Mouse (Mus musculus): Measurements from ENCODE around the gene Asb4.

Asb4 gene

GRCm38 (mm10) chr6:5444331-5444898, 61.2 kb downstream of the Asb4 start:
- no peak for DNase-seq (ENCODE audit: low read depth, low spot score)

GRCm38 (mm10) chr6:5447013-5447412, 63.8 kb downstream of the Asb4 start:
- no peak for DNase-seq (ENCODE audit: low read depth, low spot score)

GRCm38 (mm10) chr6:5447546-5447945, 64.4 kb downstream of the Asb4 start:
- no peak for DNase-seq (ENCODE audit: low read depth, low spot score)

DNA sequence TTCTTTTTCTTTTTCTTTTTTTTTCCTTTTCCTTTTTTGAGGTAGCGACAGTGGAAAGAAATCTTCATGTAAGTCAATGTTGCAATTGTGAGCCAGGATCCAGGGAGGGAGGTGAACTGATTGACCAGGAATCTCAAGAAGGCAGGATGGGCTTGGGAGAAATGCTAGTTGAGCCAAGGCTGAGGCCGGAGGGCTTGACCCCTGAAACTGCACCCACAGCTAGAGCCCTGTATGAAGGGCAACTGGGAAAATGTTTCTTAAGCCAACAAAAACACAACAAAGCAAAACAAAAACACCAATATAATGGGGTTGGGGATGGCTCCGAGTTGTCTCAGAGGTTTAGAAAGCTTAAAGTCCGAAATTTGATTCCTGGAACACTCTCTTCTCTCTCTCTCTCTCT, 65.2 kb downstream of the Asb4 start:
- DNase-seq (ENCODE audit: low read depth, low spot score) = no peak

DNA sequence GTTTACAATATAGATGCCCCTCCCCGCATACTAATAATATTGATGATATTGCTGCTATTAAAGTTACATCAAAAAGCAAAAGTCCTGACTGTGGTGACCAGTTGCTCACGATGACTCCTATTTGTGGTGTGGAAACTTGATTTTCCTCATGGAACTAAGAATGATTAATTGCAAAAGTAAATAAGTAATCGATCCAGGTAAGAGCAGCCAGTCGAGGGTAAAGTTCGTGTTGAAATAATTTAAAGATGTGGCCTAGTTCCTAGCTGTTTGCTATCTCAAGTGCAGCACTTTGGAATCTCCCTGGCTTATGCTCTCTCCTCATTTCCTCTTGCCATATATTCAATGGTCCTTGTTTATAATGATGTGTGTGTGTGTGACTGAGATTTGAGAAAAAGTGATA, 66.7 kb downstream of the Asb4 start:
- no peak for DNase-seq (ENCODE audit: low read depth, low spot score)

DNA sequence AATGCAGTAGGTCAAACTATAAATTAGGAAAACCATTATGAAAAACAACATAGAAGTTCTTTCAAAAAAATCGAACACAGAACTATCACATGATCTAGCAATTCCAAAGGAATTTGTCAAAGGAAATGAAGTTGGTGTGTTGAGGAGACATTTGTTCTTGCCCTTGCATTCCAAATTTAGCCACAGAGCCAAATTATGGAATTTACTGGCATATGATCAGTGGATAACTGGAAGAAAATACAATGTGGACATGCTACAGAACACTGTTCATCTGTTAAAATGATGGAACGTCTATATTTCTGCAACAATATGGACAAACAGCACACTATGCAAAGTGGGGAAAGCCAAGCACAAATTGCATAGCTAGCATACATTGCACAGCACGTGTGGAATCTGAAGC, 72.7 kb downstream of the Asb4 start:
- no peak for DNase-seq (ENCODE audit: low read depth, low spot score)

GRCm38 (mm10) chr6:5470480-5471318, 87.5 kb downstream of the Asb4 start:
- no peak for DNase-seq (ENCODE audit: low read depth, low spot score)

DNA sequence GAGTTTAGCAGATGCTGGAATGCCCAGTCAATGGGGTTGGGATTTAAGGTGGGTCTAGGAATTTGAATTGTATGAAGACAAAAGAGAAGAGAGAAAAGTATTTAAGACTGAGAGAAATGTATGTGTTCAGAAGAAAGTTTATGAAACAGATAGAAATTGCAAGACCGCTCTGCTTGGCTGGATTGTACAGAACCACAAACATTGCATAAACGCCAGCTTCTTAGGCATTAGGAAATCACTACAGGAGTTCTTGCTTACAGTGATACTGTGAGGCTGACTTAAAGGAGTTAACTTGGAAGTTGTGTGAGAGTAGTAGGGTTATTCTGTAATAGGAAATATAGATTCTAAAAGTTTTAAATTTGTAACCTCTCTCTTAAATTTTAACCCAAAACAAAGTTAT, 89.5 kb downstream of the Asb4 start:
- DNase-seq (ENCODE audit: low read depth, low spot score) = no peak

DNA sequence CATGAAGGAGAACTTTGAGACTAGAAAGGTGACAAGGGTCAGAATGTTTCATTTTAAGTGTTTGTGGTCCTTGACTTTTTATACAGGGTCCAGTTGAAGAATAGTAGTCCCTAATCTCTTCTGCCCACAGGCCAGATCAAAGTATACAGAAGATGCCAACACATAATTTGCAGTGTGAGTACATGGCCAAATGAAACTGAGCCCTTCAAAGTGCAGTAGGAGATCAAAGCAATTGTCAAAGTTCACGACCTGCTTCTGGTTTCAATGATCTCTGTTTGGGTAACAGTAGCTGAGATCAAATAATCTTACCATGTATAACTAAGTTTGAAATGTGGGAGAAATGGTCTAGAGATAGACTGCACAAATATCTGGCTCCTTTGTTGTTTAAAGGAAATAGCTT, 90.8 kb downstream of the Asb4 start:
- no peak for DNase-seq (ENCODE audit: low read depth, low spot score)

GRCm38 (mm10) chr6:5481066-5481465, 97.9 kb downstream of the Asb4 start:
- DNase-seq (ENCODE audit: low read depth, low spot score) = no peak

DNA sequence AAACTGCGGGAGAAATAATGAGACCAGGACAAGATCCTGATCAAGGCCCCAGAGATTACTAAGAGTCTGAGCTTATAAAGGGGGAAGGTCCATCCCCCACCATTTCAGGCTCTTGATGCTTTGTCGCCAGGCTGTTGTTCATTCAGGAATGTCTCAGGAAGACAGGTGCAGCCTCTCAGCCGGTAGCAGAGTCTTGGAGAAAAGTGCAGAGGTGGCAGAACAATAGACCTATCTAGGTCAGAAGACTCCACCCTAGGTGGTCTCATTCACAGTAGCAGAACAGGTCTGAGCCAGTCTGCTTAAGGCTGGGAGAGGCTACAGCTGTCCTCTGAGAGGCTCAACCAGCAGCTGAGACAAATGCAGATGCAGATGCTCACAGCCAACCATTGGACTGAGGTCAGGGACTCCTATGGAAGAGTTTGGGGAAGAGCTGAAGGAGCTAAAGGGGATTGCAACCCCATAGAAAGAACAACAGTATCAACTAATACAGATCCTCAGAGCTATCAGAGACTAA, 99.1 kb downstream of the Asb4 start:
- DNase-seq (ENCODE audit: low read depth, low spot score) = no peak

Data from retina, adult 2 months (tissue).